Mouse (Mus musculus): Measurements from ENCODE around the gene 1700020L24Rik. TPM values are rescaled to one million over a fixed set of nuclear protein-coding genes. Genes with fewer than 3 reads are reported as not detected.

1700020L24Rik gene
- polyA plus RNA-seq, 1 experiment = not detected

- no peaks in the 10 kb centered on the region for H3K9me3 ChIP-seq (replicated peaks; ENCODE audit: control insufficient read depth, insufficient read depth, low read length, poor library complexity, severe bottlenecking)
- H3K9ac ChIP-seq (ENCODE audit: low read depth, poor library complexity, severe bottlenecking) = no peak overlapping the region
- H3K4me1 ChIP-seq (ENCODE audit: control insufficient read depth, insufficient read depth, low read length) = peaks cover 10% of the 10 kb centered on the region
- H3K36me3 ChIP-seq (ENCODE audit: control insufficient read depth, insufficient read depth, low read length, poor library complexity, severe bottlenecking) = no peaks in the 10 kb centered on the region
- no peaks in the 10 kb centered on the region for H3K27me3 ChIP-seq (ENCODE audit: control insufficient read depth, insufficient read depth, low read length, poor library complexity, severe bottlenecking)
- H3K4me3 ChIP-seq (ENCODE audit: low read depth, low read length) = no peak overlapping the region
- peak overlapping the region; percentile 40 for H3K27ac ChIP-seq (ENCODE audit: insufficient read depth, low read length)
- peak; percentile 55; the same call in 1 of the 2 replicates for TF ChIP-seq EP300 (IDR thresholded peaks at IDR 0.05; ENCODE audit: insufficient read depth, low read depth, low read length)
- no peak for TF ChIP-seq POLR2A (IDR thresholded peaks at IDR 0.05; ENCODE audit: insufficient read depth, low read length)
- no peak for TF ChIP-seq CTCF (IDR thresholded peaks at IDR 0.05; ENCODE audit: low read depth, low read length)
Measured at GRCm38 (mm10) chr11:83449298-83449697, 11.8 kb downstream of the 1700020L24Rik start.

GRCm38 (mm10) chr11:83450550-83450949 lies 13.1 kb downstream of the 1700020L24Rik start:
- H3K36me3 ChIP-seq (ENCODE audit: control insufficient read depth, insufficient read depth, low read length, poor library complexity, severe bottlenecking) = no peaks in the 10 kb centered on the region
- H3K9ac ChIP-seq (ENCODE audit: low read depth, poor library complexity, severe bottlenecking) = no peak overlapping the region
- H3K27me3 ChIP-seq (ENCODE audit: control insufficient read depth, insufficient read depth, low read length, poor library complexity, severe bottlenecking) = no peaks in the 10 kb centered on the region
- H3K4me1 ChIP-seq (ENCODE audit: control insufficient read depth, insufficient read depth, low read length) = peaks cover 10% of the 10 kb centered on the region
- no peak overlapping the region for H3K4me3 ChIP-seq (ENCODE audit: low read depth, low read length)
- no peak overlapping the region for H3K27ac ChIP-seq (ENCODE audit: insufficient read depth, low read length)
- H3K9me3 ChIP-seq (replicated peaks; ENCODE audit: control insufficient read depth, insufficient read depth, low read length, poor library complexity, severe bottlenecking) = no peaks in the 10 kb centered on the region
- no peak for TF ChIP-seq CTCF (IDR thresholded peaks at IDR 0.05; ENCODE audit: low read depth, low read length)
- no peak for TF ChIP-seq EP300 (IDR thresholded peaks at IDR 0.05; ENCODE audit: insufficient read depth, low read depth, low read length)
- no peak for TF ChIP-seq POLR2A (IDR thresholded peaks at IDR 0.05; ENCODE audit: insufficient read depth, low read length)

- Histone ChIP-seq H3K27me3 (ENCODE audit: control insufficient read depth, insufficient read depth, low read length, poor library complexity, severe bottlenecking) (no peaks in the 10 kb centered on the region), H3K9me3 (replicated peaks; ENCODE audit: control insufficient read depth, insufficient read depth, low read length, poor library complexity, severe bottlenecking) (no peaks in the 10 kb centered on the region), H3K4me1 (ENCODE audit: control insufficient read depth, insufficient read depth, low read length) (peaks cover 10% of the 10 kb centered on the region), H3K4me3 (ENCODE audit: low read depth, low read length) (no peak overlapping the region), H3K9ac (ENCODE audit: low read depth, poor library complexity, severe bottlenecking) (no peak overlapping the region), H3K27ac (ENCODE audit: insufficient read depth, low read length) (no peak overlapping the region), H3K36me3 (ENCODE audit: control insufficient read depth, insufficient read depth, low read length, poor library complexity, severe bottlenecking) (no peaks in the 10 kb centered on the region)
- no peak for TF ChIP-seq POLR2A (IDR thresholded peaks at IDR 0.05; ENCODE audit: insufficient read depth, low read length)
- TF ChIP-seq EP300 (IDR thresholded peaks at IDR 0.05; ENCODE audit: insufficient read depth, low read depth, low read length) = no peak
Measured at GRCm38 (mm10) chr11:83451281-83451680, 13.8 kb downstream of the 1700020L24Rik start.

GRCm38 (mm10) chr11:83454548-83454947 lies 17.1 kb downstream of the 1700020L24Rik start:
- H3K27ac ChIP-seq (ENCODE audit: insufficient read depth, low read length) = no peak overlapping the region
- H3K4me1 ChIP-seq (ENCODE audit: control insufficient read depth, insufficient read depth, low read length) = no peaks in the 10 kb centered on the region
- H3K27me3 ChIP-seq (ENCODE audit: control insufficient read depth, insufficient read depth, low read length, poor library complexity, severe bottlenecking) = no peaks in the 10 kb centered on the region
- no peak for TF ChIP-seq POLR2A (IDR thresholded peaks at IDR 0.05; ENCODE audit: insufficient read depth, low read length)
- TF ChIP-seq EP300 (IDR thresholded peaks at IDR 0.05; ENCODE audit: insufficient read depth, low read depth, low read length) = no peak
- TF ChIP-seq CTCF (IDR thresholded peaks at IDR 0.05; ENCODE audit: low read depth, low read length) = no peak
- no peaks in the 10 kb centered on the region for H3K9me3 ChIP-seq (replicated peaks; ENCODE audit: control insufficient read depth, insufficient read depth, low read length, poor library complexity, severe bottlenecking)
- no peak overlapping the region for H3K4me3 ChIP-seq (ENCODE audit: low read depth, low read length)
- no peak overlapping the region for H3K9ac ChIP-seq (ENCODE audit: low read depth, poor library complexity, severe bottlenecking)
- H3K36me3 ChIP-seq (ENCODE audit: control insufficient read depth, insufficient read depth, low read length, poor library complexity, severe bottlenecking) = no peaks in the 10 kb centered on the region

- TF ChIP-seq CTCF (IDR thresholded peaks at IDR 0.05; ENCODE audit: low read depth, low read length) = no peak
- no peak for TF ChIP-seq POLR2A (IDR thresholded peaks at IDR 0.05; ENCODE audit: insufficient read depth, low read length)
- no peak for TF ChIP-seq EP300 (IDR thresholded peaks at IDR 0.05; ENCODE audit: insufficient read depth, low read depth, low read length)
- no peak overlapping the region for H3K27ac ChIP-seq (ENCODE audit: insufficient read depth, low read length)
- H3K4me1 ChIP-seq (ENCODE audit: control insufficient read depth, insufficient read depth, low read length) = no peaks in the 10 kb centered on the region
- H3K36me3 ChIP-seq (ENCODE audit: control insufficient read depth, insufficient read depth, low read length, poor library complexity, severe bottlenecking) = no peaks in the 10 kb centered on the region
- no peak overlapping the region for H3K9ac ChIP-seq (ENCODE audit: low read depth, poor library complexity, severe bottlenecking)
- H3K4me3 ChIP-seq (ENCODE audit: low read depth, low read length) = no peak overlapping the region
- no peaks in the 10 kb centered on the region for H3K9me3 ChIP-seq (replicated peaks; ENCODE audit: control insufficient read depth, insufficient read depth, low read length, poor library complexity, severe bottlenecking)
- H3K27me3 ChIP-seq (ENCODE audit: control insufficient read depth, insufficient read depth, low read length, poor library complexity, severe bottlenecking) = no peaks in the 10 kb centered on the region
Measured at GRCm38 (mm10) chr11:83455608-83456007, 18.1 kb downstream of the 1700020L24Rik start.

DNA sequence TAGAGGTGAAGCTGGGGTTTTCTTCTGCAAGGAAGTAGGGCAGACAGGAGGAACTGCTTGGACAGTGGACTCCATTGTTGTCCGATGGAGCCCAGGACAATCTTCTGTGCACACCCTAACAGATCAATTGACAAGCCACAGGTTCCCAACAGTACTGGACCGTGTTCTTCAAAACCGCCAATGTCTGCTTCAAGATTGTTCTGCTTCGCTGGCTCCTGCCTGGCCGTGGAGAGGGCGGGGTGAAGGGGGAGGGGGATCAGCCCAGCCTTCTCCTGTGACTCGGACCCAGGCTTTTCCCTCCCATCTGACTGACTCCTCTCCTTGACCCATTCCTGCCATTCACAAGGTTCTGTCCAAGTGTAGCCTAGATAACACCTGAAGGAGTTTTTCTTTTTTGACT lies 19.8 kb downstream of the 1700020L24Rik start:
- Histone ChIP-seq H3K9ac (ENCODE audit: low read depth, poor library complexity, severe bottlenecking) (no peak overlapping the region), H3K27me3 (ENCODE audit: control insufficient read depth, insufficient read depth, low read length, poor library complexity, severe bottlenecking) (no peaks in the 10 kb centered on the region; the same call in 1 of the 2 replicates), H3K9me3 (replicated peaks; ENCODE audit: control insufficient read depth, insufficient read depth, low read length, poor library complexity, severe bottlenecking) (no peaks in the 10 kb centered on the region), H3K4me1 (ENCODE audit: control insufficient read depth, insufficient read depth, low read length) (no peaks in the 10 kb centered on the region), H3K36me3 (ENCODE audit: control insufficient read depth, insufficient read depth, low read length, poor library complexity, severe bottlenecking) (no peaks in the 10 kb centered on the region), H3K27ac (ENCODE audit: insufficient read depth, low read length) (no peak overlapping the region), H3K4me3 (ENCODE audit: low read depth, low read length) (no peak overlapping the region)
- no peak for TF ChIP-seq POLR2A (IDR thresholded peaks at IDR 0.05; ENCODE audit: insufficient read depth, low read length)
